Mouse (Mus musculus) CH12.LX (cell line): Measurements from ENCODE around the gene Rerg. TPM values are rescaled to one million over a fixed set of nuclear protein-coding genes. Genes with fewer than 3 reads are reported as not detected.

Experiments
- DNase-seq: peaks from one replicate; pipeline ENCODE4 v3.0.0-alpha.2; 2013; ENCODE audit errors: extremely low read depth
- H3K27ac ChIP-seq: 2 replicates; pipeline ENCODE4 v1.5.1; 2012; ENCODE audit warnings: low read depth, mild to moderate bottlenecking, control low read depth, moderate library complexity; ENCODE audit not compliant: insufficient read depth
- H3K27me3 ChIP-seq: replicated peaks from 2 replicates; pipeline ENCODE3; 2012; ENCODE audit warnings: inconsistent platforms
- H3K36me3 ChIP-seq, 2 experiments: replicated peaks in 1 of 2; 2 replicates each; pipeline versions ENCODE3 to v1.6.1; 2012; ENCODE audit warnings: inconsistent platforms in 1 of 2, low read length in 1 of 2, mild to moderate bottlenecking in 1 of 2, mixed read lengths in 1 of 2, moderate library complexity in 1 of 2; ENCODE audit not compliant: control insufficient read depth in 1 of 2, insufficient read depth in 1 of 2
- H3K4me1 ChIP-seq, 2 experiments: 2 replicates each; pipeline ENCODE4 v1.6.1; 2012; ENCODE audit warnings: inconsistent platforms in 1 of 2, moderate library complexity in 1 of 2; ENCODE audit not compliant: insufficient read depth in 2 of 2, control insufficient read depth in 1 of 2
- H3K4me2 ChIP-seq: 2 replicates; pipeline ENCODE4 v1.6.1; 2012; ENCODE audit warnings: low read depth, mild to moderate bottlenecking, control low read depth; ENCODE audit not compliant: poor library complexity, insufficient read depth, severe bottlenecking
- H3K4me3 ChIP-seq, 3 experiments: fragments of 150-350 bp in 1 of 3; sonication (generic) in 1 of 3; replicated peaks in 1 of 3; 2 replicates each; pipeline versions ENCODE3 to v1.5.1; 2011 to 2012; ENCODE audit warnings: low read depth in 2 of 3, low read length in 2 of 3, mild to moderate bottlenecking in 2 of 3, moderate library complexity in 2 of 3, control low read depth in 1 of 3, improper control_type of control experiment in 1 of 3, inconsistent platforms in 1 of 3, mixed read lengths in 1 of 3; ENCODE audit not compliant: poor library complexity in 1 of 3
- H3K79me2 ChIP-seq: replicated peaks from 2 replicates; pipeline ENCODE4 v1.6.1; 2012; ENCODE audit warnings: mild to moderate bottlenecking, moderate library complexity; ENCODE audit not compliant: control insufficient read depth, poor library complexity, insufficient read depth, severe bottlenecking; ENCODE audit errors: extremely low read depth
- H3K9ac ChIP-seq: 2 replicates; pipeline ENCODE4 v1.6.1; 2012; ENCODE audit warnings: low read depth, mild to moderate bottlenecking, control low read depth, moderate library complexity; ENCODE audit not compliant: insufficient read depth
- H3K9me3 ChIP-seq: replicated peaks from 2 replicates; pipeline ENCODE3; 2012; ENCODE audit warnings: low read length, inconsistent platforms, mixed read lengths
- CHD2 ChIP-seq: IDR thresholded peaks from 2 replicates; pipeline ENCODE4 v1.6.1; 2011; ENCODE audit warnings: low read length, improper control_type of control experiment
- CTCF ChIP-seq, 2 experiments: IDR thresholded peaks in 1 of 2; conservative IDR thresholded peaks in 1 of 2; 2 replicates each; pipeline ENCODE4 v1.5.1; 2011 to 2012; ENCODE audit warnings: low read depth in 2 of 2, low read length in 2 of 2, improper control_type of control experiment in 1 of 2, inconsistent platforms in 1 of 2, mild to moderate bottlenecking in 1 of 2, moderate library complexity in 1 of 2
- EP300 ChIP-seq: IDR thresholded peaks from 2 replicates; pipeline ENCODE4 v1.6.1; 2011; ENCODE audit warnings: low read length, improper control_type of control experiment
- ETS1 ChIP-seq: conservative IDR thresholded peaks from 2 replicates; pipeline ENCODE4 v1.6.1; 2012; ENCODE audit warnings: low read depth, mild to moderate bottlenecking, inconsistent platforms, low read length, improper control_type of control experiment, moderate library complexity
- GABPA ChIP-seq: IDR thresholded peaks from 2 replicates; pipeline ENCODE4 v1.6.1; 2012; ENCODE audit warnings: low read depth, low read length, improper control_type of control experiment, inconsistent platforms; ENCODE audit not compliant: insufficient replicate concordance
- HCFC1 ChIP-seq: IDR thresholded peaks from 2 replicates; pipeline ENCODE4 v1.6.1; 2012; ENCODE audit warnings: low read depth, mild to moderate bottlenecking, inconsistent platforms, low read length, improper control_type of control experiment
- MAFK ChIP-seq: IDR thresholded peaks from 2 replicates; pipeline ENCODE4 v1.6.1; 2011; ENCODE audit warnings: low read length, improper control_type of control experiment; ENCODE audit not compliant: insufficient replicate concordance
- MAZ ChIP-seq: IDR thresholded peaks from 2 replicates; pipeline ENCODE4 v1.6.1; 2012; ENCODE audit warnings: low read depth, mild to moderate bottlenecking, inconsistent platforms, low read length, improper control_type of control experiment, moderate library complexity
- MEF2A ChIP-seq: IDR thresholded peaks from 2 replicates; pipeline ENCODE4 v1.6.1; 2014; ENCODE audit warnings: low read depth, mild to moderate bottlenecking, inconsistent platforms, low read length, improper control_type of control experiment, borderline replicate concordance
- NELFE ChIP-seq: IDR thresholded peaks from 2 replicates; pipeline ENCODE4 v1.6.1; 2011; ENCODE audit warnings: low read depth, low read length, improper control_type of control experiment
- NRF1 ChIP-seq: IDR thresholded peaks from 2 replicates; pipeline ENCODE4 v1.6.1; 2014; ENCODE audit warnings: low read depth, mild to moderate bottlenecking, inconsistent platforms, low read length, improper control_type of control experiment, moderate library complexity
- PAX5 ChIP-seq: IDR thresholded peaks from 2 replicates; pipeline ENCODE4 v1.6.1; 2012; ENCODE audit warnings: low read length, inconsistent platforms, mixed read lengths
- POLR2A ChIP-seq: IDR thresholded peaks from 2 replicates; pipeline ENCODE4 v1.6.1; 2011; ENCODE audit warnings: low read depth, mild to moderate bottlenecking, improper control_type of control experiment, low read length
- RCOR1 ChIP-seq: conservative IDR thresholded peaks from 2 replicates; pipeline ENCODE4 v1.6.1; 2012; ENCODE audit warnings: low read depth, mild to moderate bottlenecking, inconsistent platforms, low read length, improper control_type of control experiment
- SIN3A ChIP-seq: IDR thresholded peaks from 2 replicates; pipeline ENCODE4 v1.6.1; 2012; ENCODE audit warnings: low read length, improper control_type of control experiment, inconsistent platforms
- SMC3 ChIP-seq: IDR thresholded peaks from 2 replicates; pipeline ENCODE4 v1.6.1; 2011; ENCODE audit warnings: low read depth, low read length, improper control_type of control experiment
- TBP ChIP-seq: conservative IDR thresholded peaks from 2 replicates; pipeline ENCODE4 v1.6.1; 2011; ENCODE audit warnings: low read depth, low read length, improper control_type of control experiment
- TCF12 ChIP-seq: IDR thresholded peaks from 2 replicates; pipeline ENCODE4 v1.6.1; 2014; ENCODE audit warnings: low read depth, mild to moderate bottlenecking, inconsistent platforms, low read length, improper control_type of control experiment
- USF2 ChIP-seq: conservative IDR thresholded peaks from 2 replicates; pipeline ENCODE4 v1.6.1; 2011; ENCODE audit warnings: low read depth, low read length, improper control_type of control experiment
- ZC3H11A ChIP-seq: IDR thresholded peaks from 2 replicates; pipeline ENCODE4 v1.6.1; 2012; ENCODE audit warnings: low read depth, mild to moderate bottlenecking, inconsistent platforms, low read length, improper control_type of control experiment
- ZKSCAN1 ChIP-seq: IDR thresholded peaks from 2 replicates; pipeline ENCODE4 v1.6.1; 2012; ENCODE audit warnings: low read depth, inconsistent platforms, low read length, improper control_type of control experiment, borderline replicate concordance
- ZNF384 ChIP-seq: IDR thresholded peaks from 2 replicates; pipeline ENCODE4 v1.6.1; 2012; ENCODE audit warnings: low read depth, low read length, improper control_type of control experiment, inconsistent platforms
- dilution Hi-C: fragments of 300-500 bp; cut with MboI; formaldehyde crosslinking; loops from 2 replicates; pipeline ENCODE4 v1.14.3; 2020; ENCODE audit warnings: low sequenced_read_pairs; ENCODE audit not compliant: extremely low pct_unique_long_range_greater_than_20kb, extremely low pct_ligation_motif_present
- in situ Hi-C: fragments of 300-500 bp; cut with MboI; formaldehyde crosslinking; loops from 3 replicates; pipeline ENCODE4 v1.14.3; 2019; ENCODE audit warnings: low sequenced_read_pairs, low pct_ligation_motif_present, low pct_unique_long_range_greater_than_20kb, mixed read lengths
- polyA plus RNA-seq: library from polyadenylated mRNA; unstranded; fragments of >175 nt; gene quantifications from 2 replicates; pipeline ENCODE4 v1.2.1, GENCODE M21; 2012; ENCODE audit warnings: low read depth; ENCODE audit not compliant: insufficient read length
- total RNA-seq, 2 experiments: library from RNA; depleted of rRNA; stranded (reverse); fragments of 300-350 nt in 1 of 2; fragments of >200 nt in 1 of 2; gene quantifications; 2 replicates each; pipeline ENCODE4 v1.2.3; 2012 to 2014

Gene Rerg
- total and polyA plus RNA-seq, 3 experiments = not detected

DNA sequence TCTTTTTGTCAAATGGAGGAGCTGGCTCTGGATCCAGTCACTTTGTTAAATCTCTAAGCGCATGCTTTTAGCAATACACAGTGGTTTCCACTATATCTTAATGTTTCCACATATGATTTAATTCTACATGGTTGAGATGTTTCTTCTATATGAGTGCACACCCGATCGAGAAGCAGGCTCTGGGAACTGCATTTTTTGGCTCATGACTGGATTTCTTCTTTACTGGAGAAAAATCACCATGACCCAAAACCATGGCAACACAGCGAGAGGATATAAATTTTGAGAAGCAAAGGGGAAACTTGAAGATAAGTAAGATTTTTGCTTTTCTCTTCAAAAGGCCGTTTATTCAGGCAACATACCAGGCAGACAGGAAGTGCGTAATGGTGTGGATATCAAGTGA, 94.1 kb downstream of the Rerg start:
- H3K79me2 ChIP-seq = no peaks in the 10 kb centered on the region
- DNase-seq = no peak
- H3K27ac ChIP-seq = no peak overlapping the region
- H3K4me1 ChIP-seq = 0 out of 4 replicates have a peak, but pooled peaks cover 0 to 2% of the 10 kb centered on the region in 2 experiments
- no peaks in the 10 kb centered on the region for H3K27me3 ChIP-seq
- H3K4me2 ChIP-seq = no peak overlapping the region
- dilution Hi-C loops = no loop called here
- TF ChIP-seq SMC3 = no peak
- no peak for TF ChIP-seq HCFC1
- TF ChIP-seq ETS1 = no peak
- no peak for TF ChIP-seq USF2
- no peak for TF ChIP-seq ZC3H11A
- no peak for TF ChIP-seq MEF2A
- no peak for TF ChIP-seq ZKSCAN1
- no peak for TF ChIP-seq CTCF (conservative IDR thresholded peaks at IDR 0.05 in 1 of 2, IDR thresholded peaks at IDR 0.05 in 1 of 2; ENCODE audit: low read depth in 2 of 2, low read length in 2 of 2)
- no peak for TF ChIP-seq RCOR1
- TF ChIP-seq MAFK = no peak
- no peak for TF ChIP-seq EP300
- no peak for TF ChIP-seq TBP
- no peak for TF ChIP-seq GABPA
- no peak for TF ChIP-seq CHD2
- TF ChIP-seq MAZ = no peak
- TF ChIP-seq NRF1 = no peak
- no peak for TF ChIP-seq ZNF384
- in situ Hi-C loops = loop anchor here (25.0 kb wide), 1 partner anchor 111 kb away; no protein-coding TSS in a partner anchor
- H3K9ac ChIP-seq = no peak overlapping the region
- H3K36me3 ChIP-seq = no peaks in the 10 kb centered on the region
- H3K9me3 ChIP-seq = no peaks in the 10 kb centered on the region
- H3K4me3 ChIP-seq = no peak overlapping the region

GRCm38 (mm10) chr6:137072256-137072655, 98.0 kb downstream of the Rerg start:
- in situ Hi-C loops = no loop called here
- Histone ChIP-seq H3K4me1 (no peaks in the 10 kb centered on the region), H3K9ac (no peak overlapping the region), H3K36me3 (no peaks in the 10 kb centered on the region), H3K4me3 (no peak overlapping the region), H3K4me2 (no peak overlapping the region), H3K9me3 (no peaks in the 10 kb centered on the region), H3K27ac (no peak overlapping the region), H3K27me3 (no peaks in the 10 kb centered on the region), H3K79me2 (no peaks in the 10 kb centered on the region)
- no peak for TF ChIP-seq MAFK
- no peak for TF ChIP-seq NELFE
- no peak for TF ChIP-seq SIN3A
- no peak for TF ChIP-seq TCF12
- no peak for TF ChIP-seq RCOR1
- no peak for TF ChIP-seq POLR2A
- no peak for TF ChIP-seq PAX5
- dilution Hi-C loops = no loop called here
- DNase-seq = no peak
